Mouse (Mus musculus) lung, postnatal 10 days (tissue): ENCODE results near the gene Atp10a.
"Not testable (repeated sequence)": the region's sequence is repeated elsewhere in the genome, so short reads cannot be mapped to it uniquely, and the experiment has no call there.

Source experiments
- DNase-seq: peaks from one replicate; pipeline ENCODE4 v3.0.0; 2021

Gene Atp10a

DNA sequence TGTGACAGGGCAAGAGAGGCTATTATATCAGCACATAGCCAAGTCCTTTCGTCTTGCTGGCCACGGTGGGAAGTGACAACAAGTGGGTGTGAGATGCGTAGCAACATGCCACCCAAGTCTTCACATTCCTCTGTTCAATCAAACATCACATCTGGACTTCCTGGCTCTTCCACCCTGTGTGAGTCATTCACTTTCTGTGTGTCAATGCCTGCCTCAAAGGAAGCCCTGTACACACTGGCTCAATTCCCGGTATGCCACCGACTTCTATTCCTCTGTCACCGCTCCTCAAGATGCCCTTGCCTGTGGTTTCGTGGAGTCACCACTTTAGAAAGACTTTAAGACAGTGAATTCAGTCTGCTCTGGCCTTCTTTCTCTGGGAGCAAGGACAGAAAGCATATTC is 144.9 kb downstream of the Atp10a start:
- DNase-seq, result peak; percentile 14

DNA sequence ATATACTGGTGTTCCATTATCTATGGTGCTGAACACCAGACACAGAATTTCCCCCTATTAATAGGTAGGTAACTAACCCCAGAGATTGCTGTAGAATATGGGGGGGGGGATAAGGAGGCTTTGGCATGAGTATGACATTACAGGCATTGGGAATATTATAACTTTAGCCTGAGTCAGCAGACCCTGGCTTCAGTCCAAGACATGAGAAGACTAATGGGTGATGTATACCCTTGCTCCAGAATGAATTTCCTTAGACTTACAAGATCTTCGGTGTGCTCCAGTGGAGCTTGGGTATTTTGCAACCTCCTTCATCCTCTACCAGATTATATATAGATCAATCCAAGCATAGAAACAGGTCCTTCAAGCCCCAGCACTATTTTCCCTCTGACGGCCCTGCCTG is 145.8 kb downstream of the Atp10a start:
- DNase-seq, result no peak

DNA sequence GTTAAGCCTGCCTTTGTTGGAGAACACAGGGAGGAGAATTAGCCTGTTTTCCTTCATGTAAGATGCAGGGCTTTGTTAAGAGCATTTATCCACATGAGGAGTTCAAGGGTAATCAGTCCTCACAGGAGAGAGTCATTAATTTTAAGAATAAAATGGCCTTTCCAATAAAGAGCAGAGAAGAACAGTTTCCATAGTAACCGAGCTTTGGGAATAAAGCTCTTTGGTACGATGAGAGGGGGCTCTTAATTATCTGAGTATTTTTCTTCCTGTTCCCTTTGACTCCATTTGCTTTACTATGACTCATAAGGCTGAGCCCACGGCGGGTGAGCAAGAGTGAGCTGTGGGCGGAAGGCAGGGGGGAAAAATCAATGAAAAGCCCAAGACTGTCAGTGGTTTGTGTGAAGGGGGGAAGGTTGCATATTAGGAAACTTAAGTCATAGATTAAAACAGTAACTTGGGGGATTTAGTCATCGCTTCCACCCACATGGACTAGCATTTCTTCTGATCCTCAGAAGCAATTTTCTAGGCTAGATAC is 166.2 kb downstream of the Atp10a start:
- no peak for DNase-seq

DNA sequence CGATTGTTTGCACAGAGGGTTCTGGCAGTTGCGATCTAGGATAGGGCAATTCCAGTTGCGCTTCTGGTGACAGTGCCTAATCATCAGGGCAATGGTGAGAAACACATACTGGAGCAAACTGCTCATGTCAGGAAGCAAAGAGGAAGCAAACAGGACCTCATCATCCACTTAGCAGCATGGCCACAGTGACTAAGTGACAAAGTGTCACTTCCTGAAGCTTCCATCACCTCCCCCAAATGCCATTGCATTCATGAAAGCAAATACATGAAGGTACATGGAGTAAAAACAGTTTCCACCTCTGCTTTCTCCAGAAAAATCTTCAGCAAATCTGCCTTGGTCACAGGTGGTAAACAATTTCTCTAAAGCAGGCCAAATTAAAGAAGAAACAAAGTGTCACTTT is 168.7 kb downstream of the Atp10a start:
- DNase-seq, result no peak

DNA sequence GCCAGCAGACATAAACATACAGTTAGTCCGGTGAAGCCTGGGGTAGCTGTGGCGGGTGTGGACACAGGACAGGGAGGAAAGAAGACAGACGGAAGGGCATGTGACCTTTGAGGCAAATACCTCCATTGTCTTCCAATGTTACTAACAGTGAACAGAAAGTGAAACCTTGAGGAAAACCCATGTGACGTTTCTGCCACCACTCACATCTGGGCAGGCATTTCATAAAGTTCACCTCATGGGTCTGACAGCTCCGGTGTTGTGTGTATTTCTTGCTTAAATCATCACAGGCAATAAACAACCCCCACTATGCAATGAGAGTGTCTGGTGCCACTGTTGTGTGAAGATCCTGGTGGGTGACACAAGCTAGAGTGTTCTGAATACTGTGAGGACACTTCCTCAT is 173.1 kb downstream of the Atp10a start:
- DNase-seq, result peak; percentile 16

DNA sequence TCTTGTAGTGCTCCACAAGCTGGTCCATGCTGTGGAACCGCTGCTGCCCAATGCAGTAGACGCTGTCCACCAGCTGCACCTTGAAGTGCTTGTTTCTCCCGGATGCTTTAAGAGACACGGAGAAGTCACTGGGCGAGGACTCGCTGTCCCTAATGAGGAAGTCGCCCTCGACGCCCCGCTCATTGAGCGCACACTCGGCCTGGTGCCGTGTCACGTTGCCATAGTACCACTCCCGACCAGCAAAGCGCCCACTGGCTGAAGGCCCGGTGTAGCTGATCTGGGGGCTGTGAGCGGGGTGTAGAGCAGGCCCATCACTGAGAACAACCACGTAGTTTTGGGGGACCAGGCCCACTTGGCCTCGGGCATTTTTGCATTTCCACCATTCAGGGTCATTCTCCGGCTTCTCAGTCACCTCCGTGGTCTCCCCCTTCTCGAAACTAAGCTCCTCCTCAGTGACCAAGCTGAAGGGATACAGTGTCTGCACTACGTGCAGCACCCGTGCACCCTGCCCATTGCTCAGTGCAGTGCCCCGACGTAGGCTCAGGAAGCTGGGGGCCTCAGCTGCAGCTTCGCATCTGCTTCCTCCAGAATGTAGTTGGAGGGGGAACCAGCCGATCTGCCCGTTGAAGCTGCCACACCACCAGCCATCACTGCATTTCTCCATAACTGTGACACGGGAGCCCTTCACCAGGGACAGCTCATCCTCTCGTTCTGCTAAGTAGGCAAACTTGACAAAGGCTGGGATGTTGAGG is 181.1 kb downstream of the Atp10a start:
- DNase-seq, result not testable (repeated sequence)

DNA sequence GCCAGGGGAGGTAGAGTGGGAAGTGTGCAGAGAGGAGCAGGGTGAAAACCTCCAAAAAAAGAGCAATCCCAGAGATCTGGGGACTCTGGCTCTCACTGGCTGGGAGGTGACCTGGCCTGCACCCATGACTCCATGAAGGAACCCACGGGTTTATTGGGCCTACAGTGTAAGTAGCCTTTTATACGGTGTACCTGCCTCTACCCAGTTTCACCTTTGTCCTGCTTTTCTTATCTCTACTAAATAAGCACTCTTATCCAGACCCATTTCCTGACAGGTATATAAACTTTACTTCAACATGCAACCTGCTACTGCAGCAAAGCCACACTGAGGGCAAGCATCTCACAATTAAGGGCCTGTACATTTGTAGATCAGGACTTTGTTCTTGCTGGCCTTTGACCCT is 184.4 kb downstream of the Atp10a start:
- no peak for DNase-seq

DNA sequence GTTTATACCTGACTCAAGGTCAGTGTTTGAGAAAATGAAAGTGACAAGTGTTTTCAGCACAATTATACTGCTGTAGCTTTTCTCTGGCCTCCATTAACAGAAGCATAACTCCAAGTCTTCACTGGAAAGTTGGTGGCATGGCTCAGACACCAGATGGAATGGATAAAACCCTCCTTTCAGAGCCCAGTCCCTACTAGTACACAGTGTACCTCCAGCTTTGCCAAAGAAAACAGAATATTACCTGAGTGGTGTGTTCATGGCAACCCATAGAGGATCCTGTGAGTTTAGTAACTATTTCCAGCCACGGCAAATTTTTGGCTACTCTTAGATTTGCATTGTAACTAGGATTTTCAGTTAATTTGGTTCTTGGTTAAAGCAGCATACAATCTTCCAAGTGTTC is 185.1 kb downstream of the Atp10a start:
- DNase-seq, result no peak

DNA sequence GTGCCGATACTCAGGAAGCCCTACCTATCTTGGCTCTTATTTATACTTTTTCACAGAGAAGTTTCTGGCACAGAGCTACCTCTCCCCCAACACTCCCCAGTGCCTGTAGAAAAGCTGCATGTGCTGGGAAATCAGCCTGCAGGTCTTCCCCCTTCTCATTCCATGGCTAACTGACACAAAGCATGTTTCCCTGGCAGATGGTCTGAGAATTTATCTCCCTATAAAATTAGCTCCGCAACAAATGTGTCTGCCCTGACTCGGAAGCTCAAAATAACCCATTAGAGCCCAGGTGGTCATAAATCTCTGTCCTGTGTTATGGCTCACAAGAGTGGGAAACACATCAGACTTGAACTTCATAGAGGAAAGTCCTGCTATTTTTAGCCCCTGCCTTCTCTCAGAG is 186.9 kb downstream of the Atp10a start:
- DNase-seq, result no peak

DNA sequence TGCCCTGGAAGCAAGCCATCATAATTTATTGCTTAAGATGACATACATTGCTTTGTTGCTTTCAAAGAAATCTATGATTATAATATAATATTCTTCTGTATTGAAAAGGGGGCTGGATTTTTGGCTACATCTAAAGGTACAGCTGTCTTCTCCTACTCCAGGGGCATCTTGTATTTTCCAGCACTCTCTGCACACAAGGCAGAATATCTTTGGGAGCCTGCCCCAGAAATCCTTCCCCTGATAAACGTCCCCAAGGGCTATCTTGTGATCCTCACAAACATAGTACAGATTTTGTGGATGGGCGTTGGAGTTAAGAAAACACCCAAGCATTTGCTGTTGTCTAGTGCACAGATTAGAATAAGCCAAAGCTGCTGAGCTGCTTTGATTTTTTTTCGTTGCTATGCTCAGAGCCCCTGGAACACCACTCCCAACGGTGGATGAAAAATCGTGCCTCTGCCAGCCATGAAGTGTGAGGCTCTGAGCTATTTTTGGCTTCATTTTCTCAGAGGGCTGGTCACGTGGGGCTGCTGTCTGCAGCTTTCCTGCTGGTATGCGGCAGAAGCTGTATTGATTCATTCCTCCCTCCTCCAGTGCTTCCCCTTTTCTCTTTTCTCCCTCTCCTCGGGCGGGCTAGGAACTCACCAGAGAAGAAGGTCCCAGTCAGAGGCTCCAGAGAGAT is 187.9 kb downstream of the Atp10a start:
- peak; percentile 85 for DNase-seq

DNA sequence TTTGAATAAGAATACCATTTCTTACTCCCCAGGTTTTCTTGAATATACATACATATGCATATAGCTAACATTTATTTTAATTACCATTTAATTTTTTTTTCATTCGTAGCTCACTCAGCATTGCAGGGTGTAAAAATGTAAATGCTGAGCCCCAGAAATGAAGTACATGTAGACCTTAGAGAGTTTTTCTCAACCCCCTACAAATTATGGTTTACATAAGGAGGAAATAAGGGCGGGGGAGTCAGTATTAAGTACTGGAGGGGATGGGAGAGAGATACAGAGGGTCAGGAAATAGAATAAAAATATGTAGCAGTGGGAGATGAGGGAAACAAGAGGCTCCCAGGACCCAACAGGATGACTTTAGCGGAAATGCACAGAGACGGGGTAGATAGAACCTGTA is 188.5 kb downstream of the Atp10a start:
- no peak for DNase-seq

DNA sequence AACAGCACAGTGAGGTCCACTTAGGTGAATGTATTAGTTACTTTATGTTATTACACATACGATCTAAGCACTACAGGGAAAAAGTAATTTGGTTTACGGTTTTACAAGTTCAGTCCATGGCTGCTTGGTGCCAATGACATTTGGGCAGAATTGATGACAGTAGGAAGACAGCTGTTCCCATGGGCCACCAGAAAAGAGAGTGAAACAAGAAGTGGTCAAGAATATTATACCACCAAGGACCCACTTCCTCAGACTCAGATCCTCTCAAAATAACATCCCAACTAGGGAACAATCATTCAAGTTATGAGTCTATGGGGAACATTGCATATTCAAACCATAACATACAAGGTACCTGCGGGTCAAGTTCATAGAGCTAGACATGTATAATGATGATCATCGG is 203.0 kb downstream of the Atp10a start:
- DNase-seq, result no peak

DNA sequence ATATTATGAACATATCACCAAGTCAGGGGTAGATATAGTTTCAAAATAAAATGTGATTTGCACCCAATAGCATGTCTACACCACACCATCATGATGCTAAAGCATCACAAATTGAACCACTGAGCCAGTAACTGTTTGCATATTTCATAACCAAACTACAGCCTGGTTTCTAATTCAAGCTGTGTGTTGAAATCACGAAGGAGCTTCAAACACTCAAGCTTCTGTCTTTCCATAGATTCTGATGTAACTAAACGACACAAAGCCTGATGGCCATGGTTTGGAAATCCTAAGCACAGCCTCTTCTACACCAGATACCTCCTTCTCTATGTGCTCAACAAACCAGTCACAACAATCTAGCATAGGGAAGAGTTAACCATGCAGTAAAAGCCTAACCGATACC is 207.2 kb downstream of the Atp10a start:
- DNase-seq, result no peak

DNA sequence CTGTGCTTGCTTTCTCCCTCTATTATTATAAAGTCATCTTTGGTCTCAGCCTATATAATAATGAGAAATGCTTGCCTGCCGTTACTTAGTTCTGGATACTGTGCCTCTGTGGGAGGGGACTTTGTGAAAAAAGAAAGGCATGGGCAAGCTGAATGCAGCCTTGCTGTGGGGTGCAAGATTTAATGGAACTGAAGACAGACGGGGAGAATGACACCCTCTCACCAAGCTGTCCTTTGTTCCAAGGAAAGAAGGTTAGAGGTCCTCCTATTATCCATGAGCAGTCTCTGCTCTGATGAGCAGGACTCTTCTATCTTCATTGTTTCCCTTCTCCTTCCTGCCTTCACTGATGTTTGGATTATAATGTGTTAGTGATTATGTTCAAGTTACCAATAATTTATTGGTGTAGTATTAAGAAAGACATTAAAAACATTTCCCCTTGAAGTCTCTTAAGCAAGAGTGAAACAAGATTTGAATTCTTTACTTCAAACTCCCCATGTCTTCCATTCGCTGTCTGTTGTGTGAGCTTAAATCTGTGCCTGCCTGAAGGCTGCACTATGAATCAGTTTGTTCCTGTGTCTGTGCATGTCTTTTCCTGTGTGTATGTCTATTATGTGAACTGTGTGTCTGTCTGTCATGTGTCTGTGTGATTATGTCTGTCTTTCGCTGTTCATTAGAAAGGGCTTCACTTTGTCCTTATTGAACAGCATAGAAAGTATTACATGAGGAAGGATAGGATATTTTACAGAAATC is 211.1 kb downstream of the Atp10a start:
- no peak for DNase-seq

DNA sequence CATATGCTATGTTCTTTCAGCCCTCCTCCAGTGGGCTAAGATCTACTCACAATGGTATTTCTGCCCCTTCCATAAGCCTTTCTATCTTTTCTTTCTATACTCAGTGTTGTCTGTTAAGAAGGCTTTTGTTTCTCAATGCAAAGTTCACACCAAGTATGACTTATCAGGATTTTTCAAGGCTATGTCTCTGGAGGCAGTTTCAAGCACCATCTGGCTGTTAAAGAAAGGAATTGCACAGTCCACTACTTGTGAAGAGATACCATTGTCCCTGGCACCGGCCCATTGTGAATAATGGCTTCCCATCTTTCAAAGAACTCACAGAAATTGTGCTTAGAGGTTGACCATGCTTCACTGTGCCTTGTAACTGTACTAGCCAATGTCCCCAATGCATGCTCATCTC is 214.7 kb downstream of the Atp10a start:
- DNase-seq, result no peak

DNA sequence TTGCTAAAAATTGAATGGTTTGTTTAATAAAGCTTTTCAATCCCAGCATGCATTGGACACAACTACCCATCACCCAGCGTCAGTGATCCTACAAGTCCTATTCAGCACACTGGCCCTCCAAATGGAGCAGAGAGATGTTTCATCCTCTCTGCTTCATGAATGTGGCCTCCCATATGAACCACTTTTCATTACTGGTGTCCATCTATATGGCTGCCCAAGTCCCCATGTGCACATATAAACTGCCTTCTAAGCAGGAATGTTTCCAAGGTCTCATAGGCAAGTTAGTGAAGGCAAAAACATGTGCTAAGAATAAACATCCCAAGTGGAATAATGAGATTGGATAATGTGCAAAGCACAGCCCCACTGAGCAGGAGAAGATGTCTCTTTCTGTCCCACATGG is 217.7 kb downstream of the Atp10a start:
- DNase-seq, result no peak
